Mouse (Mus musculus) embryonic facial prominence, embryonic 15.5 days (tissue): ENCODE data around the gene Spata32. TPM values are rescaled to one million over a fixed set of nuclear protein-coding genes. Genes with fewer than 3 reads are reported as not detected.

Experiments
- ATAC-seq: fragments of 200-750 bp; cut with Nextera tagmentation; 2 replicates; pipeline ENCODE4 v1.8.0; 2017; ENCODE audit warnings: low read depth, moderate TSS enrichment; ENCODE audit not compliant: insufficient number of reproducible peaks, low FRiP score, low TSS enrichment
- H3K27ac ChIP-seq: fragments of 300-500 bp; sonication (generic); replicated peaks from 2 replicates; pipeline ENCODE4 v1.5.1; 2015; ENCODE audit warnings: mild to moderate bottlenecking, inconsistent platforms
- H3K27me3 ChIP-seq: fragments of 300-500 bp; sonication (generic); 2 replicates; pipeline ENCODE4 v1.6.1; 2015; ENCODE audit warnings: inconsistent platforms
- H3K36me3 ChIP-seq: fragments of 300-500 bp; sonication (generic); 2 replicates; pipeline ENCODE4 v1.6.1; 2015; ENCODE audit warnings: mild to moderate bottlenecking, inconsistent platforms
- H3K4me1 ChIP-seq: fragments of 300-500 bp; sonication (generic); 2 replicates; pipeline ENCODE4 v1.6.1; 2015; ENCODE audit warnings: inconsistent platforms
- H3K4me2 ChIP-seq: fragments of 300-500 bp; sonication (generic); replicated peaks from 2 replicates; pipeline ENCODE4 v1.6.1; 2015; ENCODE audit warnings: mild to moderate bottlenecking, inconsistent platforms
- H3K4me3 ChIP-seq: fragments of 300-500 bp; sonication (generic); replicated peaks from 2 replicates; pipeline ENCODE4 v1.5.1; 2015; ENCODE audit warnings: mild to moderate bottlenecking, inconsistent platforms
- H3K9ac ChIP-seq: fragments of 300-500 bp; sonication (generic); 2 replicates; pipeline ENCODE4 v1.6.1; 2015; ENCODE audit warnings: inconsistent platforms
- H3K9me3 ChIP-seq: fragments of 300-500 bp; sonication (generic); replicated peaks from 2 replicates; pipeline ENCODE4 v1.6.1; 2016; ENCODE audit warnings: inconsistent platforms
- WGBS: fragments of 180-500 bp; shearing (Covaris S2); methylation state at CpG from one replicate; pipeline ENCODE4 v1.1.7; 2015; 5-methylcytosine and 5-hydroxymethylcytosine counted together
- polyA plus RNA-seq: library from polyadenylated mRNA; unstranded; fragments of >200 nt; fragmentation: Nextera tagmentation; extraction: Ambion mirVana; gene quantifications from 2 replicates; pipeline ENCODE4 v1.2.1, GENCODE M21; 2015

Spata32 gene
- polyA plus RNA-seq, 1 experiment from 2014 or later: not detected

GRCm38 (mm10) chr11:103161449-103161848 lies 56.8 kb downstream of the Spata32 start:
- Histone ChIP-seq H3K36me3 (no peaks in the 10 kb centered on the region), H3K9me3 (no peaks in the 10 kb centered on the region), H3K27me3 (no peaks in the 10 kb centered on the region), H3K4me3 (no peak overlapping the region), H3K9ac (no peak overlapping the region), H3K4me2 (no peak overlapping the region), H3K27ac (no peak overlapping the region), H3K4me1 (peaks cover 7% of the 10 kb centered on the region)
- no peak for ATAC-seq
- 77% methylated on average over 7 of the region's 7 CpGs for WGBS

DNA sequence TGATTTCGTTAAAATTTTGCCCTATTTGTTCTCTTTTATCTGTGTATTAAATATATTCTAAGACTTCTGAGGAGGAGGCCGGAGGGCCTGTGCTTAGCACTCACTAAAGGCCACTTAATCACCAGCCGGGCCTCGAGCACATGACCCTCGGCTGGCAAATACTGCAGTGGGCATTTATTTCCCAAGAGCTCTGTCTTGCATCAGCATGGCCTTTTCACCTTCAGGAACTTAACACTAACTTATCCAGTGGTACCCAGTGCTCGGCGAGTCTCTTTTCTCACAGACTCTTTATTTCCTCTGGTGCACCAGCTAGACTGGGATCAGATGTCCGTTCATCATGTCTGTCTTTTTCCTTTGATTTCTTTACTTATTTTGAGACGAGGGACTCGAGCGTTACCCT lies 57.5 kb downstream of the Spata32 start:
- peaks cover 7% of the 10 kb centered on the region for H3K4me1 ChIP-seq
- WGBS: 87% methylated on average over 11 of the region's 11 CpGs

DNA sequence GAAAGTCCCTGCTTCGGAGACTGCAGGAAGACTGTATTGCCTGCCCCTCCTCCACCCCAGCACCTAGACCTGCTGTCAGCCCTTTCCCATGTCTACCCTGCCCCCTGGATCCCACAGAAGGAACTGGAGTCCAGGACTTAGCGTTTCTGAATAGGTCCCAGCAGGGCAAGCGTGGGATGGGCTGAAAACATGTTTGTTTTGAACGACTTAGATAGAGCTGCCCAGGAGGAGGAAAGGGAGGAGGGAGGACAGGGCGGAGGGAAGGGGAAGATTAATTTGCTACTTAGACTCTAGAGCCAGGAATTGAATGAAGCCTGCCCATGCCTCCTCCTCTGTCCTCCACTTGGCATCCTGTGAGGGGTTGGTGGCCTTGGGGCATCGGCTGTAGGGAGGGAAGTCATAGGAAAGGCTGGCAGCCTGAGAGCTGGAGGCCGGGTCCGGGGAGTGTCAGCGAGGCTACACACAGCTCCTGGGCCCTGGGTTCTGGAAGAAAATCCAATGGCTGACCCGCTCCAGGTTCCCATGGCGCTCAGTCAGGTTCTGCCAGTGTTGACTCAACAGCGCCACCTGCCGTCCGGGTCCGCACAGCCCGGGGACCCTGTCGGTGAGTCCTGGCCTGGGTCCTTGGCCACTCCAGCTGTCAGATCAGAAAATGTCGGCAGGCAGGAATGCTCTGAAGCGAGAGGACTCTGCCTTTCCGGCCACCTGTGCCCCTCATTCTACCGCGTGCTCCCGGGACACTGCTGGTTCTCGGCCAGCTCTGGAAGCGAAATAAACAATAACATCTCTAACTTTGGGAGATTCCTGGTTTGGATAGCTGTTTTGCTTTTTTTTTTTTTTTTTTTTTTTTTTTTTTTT lies 59.4 kb downstream of the Spata32 start:
- Histone ChIP-seq H3K4me2 (peak overlapping the region; percentile 63), H3K4me3 (peak overlapping the region; percentile 34), H3K27ac (peak overlapping the region; percentile 66), H3K4me1 (peaks cover 7% of the 10 kb centered on the region), H3K9me3 (no peaks in the 10 kb centered on the region), H3K9ac (no peak overlapping the region; the same call in 1 of the 2 replicates), H3K36me3 (no peaks in the 10 kb centered on the region), H3K27me3 (no peaks in the 10 kb centered on the region)
- peak; percentile 92 for ATAC-seq
- WGBS: 2% methylated on average over 25 of the region's 25 CpGs

More for the DNA sequence above, 57.5 kb downstream of the Spata32 start:
- H3K27me3 ChIP-seq: no peaks in the 10 kb centered on the region
- no peaks in the 10 kb centered on the region for H3K9me3 ChIP-seq
- H3K27ac ChIP-seq: no peak overlapping the region
- no peak overlapping the region for H3K4me2 ChIP-seq
- H3K4me3 ChIP-seq: no peak overlapping the region
- H3K9ac ChIP-seq: no peak overlapping the region
- H3K36me3 ChIP-seq: no peaks in the 10 kb centered on the region
- ATAC-seq: no peak

Other genes starting within 250 kb of the Spata32 start
- 49.5 and 52.9 TPM in 2 replicates for gene Nmt1, start 190.2 kb downstream of the Spata32 start, polyA plus RNA-seq
- gene Dcakd, start 190.1 kb downstream of the Spata32 start, polyA plus RNA-seq: 144 and 158 TPM in 2 replicates
- 7.6 and 9.0 TPM in 2 replicates for gene Plcd3, start 116.8 kb downstream of the Spata32 start, polyA plus RNA-seq
- 23.4 and 27.9 TPM in 2 replicates for gene Acbd4, start 116.8 kb downstream of the Spata32 start, polyA plus RNA-seq
- 5.9 and 6.1 TPM in 2 replicates for gene Hexim1, start 102.2 kb downstream of the Spata32 start, polyA plus RNA-seq
- 14.0 and 14.1 TPM in 2 replicates for gene Hexim2, start 86.0 kb downstream of the Spata32 start, polyA plus RNA-seq
- 2.7 TPM in 2 replicates for gene Fmnl1, start 47.3 kb downstream of the Spata32 start, polyA plus RNA-seq
- gene 1700023F06Rik, start 9.9 kb downstream of the Spata32 start, polyA plus RNA-seq: 1.4 and 2.0 TPM in 2 replicates
- gene Map3k14, start 49.0 kb upstream of the Spata32 start, polyA plus RNA-seq: 5.1 and 5.3 TPM in 2 replicates
- gene Arhgap27, start 145.3 kb upstream of the Spata32 start, polyA plus RNA-seq: 12.3 and 12.4 TPM in 2 replicates
- 8.2 and 9.2 TPM in 2 replicates for gene Plekhm1, start 194.3 kb upstream of the Spata32 start, polyA plus RNA-seq